Mouse (Mus musculus): Measurements from ENCODE around the gene Gm9918.

The Gm9918 gene

DNA sequence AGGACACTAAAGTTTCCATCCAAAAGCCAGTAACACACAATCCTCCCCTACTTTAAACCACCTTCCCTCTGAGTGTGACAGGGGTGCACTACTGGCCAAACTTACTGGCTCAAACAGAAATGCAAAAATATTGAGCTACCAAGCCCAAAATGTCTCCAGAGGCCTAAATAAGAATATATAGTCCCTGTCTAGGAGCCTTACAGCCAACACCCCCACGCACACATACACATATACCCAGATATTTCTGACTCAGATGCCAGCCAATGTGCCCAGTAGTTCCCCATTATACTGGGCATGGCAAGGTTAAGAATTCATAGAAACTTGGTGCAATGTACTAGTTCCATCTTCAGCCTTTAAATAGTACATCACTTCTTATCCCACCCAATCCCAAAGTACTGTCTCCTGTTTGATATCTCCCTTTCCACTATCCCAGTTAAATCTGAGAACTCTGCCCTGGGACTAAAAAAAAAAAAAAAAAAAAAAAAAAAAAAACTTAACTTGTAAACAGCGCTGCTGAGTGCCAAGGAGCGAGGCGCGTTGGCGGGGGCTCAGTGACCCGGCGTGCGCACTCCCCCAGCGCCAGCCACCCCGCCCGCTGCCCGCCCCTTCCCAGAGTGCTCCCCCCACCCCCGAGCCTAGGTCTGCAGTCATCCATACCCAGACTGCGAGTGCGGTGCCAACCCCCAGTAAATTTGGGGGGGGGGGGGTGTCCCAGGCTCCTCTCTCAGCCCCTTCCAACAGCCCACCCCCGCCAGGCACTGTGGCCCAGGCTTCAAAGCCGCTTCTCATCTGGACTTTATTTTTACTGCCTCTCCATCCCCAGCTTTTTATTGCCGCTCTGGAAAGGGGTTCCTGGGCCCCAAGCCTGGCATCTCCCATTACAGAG, 25.8 kb upstream of the Gm9918 start:
- in situ Hi-C loops (cut with MboI, MseI), result loop anchor here in 1 of 2 experiments (5.0 kb wide), 1 partner anchor 73 kb away; no protein-coding TSS in a partner anchor

DNA sequence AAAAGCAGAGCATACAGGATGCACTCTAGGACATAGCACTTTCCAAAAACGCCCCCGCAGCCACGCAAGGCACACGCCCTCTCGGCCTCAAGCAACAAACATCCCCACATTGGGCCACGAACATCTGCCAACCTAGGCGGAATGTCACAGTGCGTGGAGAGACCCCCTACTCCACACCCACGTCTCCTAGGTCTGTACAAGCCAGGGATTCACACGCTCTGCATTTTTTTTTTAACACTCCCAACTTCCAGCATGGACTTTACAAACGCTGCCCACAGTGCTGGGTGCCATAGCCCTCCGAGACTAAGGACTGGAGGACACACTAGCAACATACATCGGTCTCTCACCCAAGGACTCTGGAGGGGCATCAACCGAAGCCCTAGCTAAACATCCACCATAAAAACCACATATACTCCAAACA, 24.9 kb upstream of the Gm9918 start:
- in situ Hi-C loops (cut with MboI, MseI), result no loop called here

DNA sequence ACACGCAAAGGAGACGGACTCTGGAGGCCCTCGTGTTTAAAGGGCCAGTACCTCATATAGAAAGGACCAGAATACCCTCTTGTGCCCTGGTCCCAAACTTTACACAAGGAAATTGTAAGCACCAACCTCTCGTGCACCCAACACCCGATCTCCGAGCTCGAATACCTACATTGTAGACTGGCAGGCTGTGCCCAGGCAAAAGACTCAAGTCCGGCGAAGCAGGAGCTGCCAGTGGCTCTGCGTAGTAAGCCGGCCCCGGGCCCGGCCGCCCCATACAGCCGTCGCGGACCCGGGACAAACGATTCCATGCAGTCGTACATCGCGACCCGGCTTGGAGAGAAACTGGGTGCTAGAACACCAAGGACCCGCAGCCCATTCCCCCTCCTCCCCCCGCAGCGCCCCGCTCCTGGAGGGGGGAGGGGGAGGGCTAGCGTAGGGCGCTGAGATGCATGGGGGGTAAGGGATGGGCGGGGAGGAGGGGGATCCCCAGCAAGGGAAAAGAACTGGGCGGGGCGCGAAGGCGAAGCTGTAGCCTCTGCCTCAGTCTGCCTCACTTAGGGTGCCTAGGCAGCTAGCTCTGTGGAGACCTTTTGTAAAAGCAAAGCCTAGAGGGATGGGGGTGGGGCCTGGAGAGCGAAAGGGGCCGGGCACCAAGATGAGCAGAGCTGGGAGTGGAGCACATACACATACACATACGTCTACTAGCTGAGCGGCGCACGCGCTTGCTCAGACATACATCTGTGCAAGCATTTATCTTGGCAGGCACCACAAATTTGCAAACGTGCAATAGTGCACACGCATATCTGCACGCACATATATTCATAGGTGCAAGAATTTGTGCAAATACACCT, 24.2 kb upstream of the Gm9918 start:
- in situ Hi-C loops (cut with MboI, MseI), result no loop called here

DNA sequence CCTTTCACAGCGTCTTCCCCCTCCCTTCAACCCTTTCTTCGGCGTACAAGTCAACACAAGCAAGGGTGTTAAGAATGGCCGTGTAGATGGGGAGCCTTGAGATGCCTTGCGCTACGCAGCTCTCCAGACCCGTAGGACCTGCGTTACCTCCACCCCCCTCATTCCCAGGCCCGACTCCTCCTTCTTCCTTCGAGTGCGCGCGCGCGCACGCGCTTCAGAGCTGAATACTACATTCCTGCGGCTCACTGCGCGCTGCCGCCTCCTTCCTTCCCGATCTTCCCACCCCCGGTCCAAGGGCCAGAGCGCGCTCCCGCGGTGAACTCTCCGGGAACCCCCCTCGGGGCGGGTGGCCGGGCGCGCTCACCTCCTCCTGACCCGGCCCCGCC, 23.5 kb upstream of the Gm9918 start:
- in situ Hi-C loops (cut with MboI, MseI), result no loop called here

DNA sequence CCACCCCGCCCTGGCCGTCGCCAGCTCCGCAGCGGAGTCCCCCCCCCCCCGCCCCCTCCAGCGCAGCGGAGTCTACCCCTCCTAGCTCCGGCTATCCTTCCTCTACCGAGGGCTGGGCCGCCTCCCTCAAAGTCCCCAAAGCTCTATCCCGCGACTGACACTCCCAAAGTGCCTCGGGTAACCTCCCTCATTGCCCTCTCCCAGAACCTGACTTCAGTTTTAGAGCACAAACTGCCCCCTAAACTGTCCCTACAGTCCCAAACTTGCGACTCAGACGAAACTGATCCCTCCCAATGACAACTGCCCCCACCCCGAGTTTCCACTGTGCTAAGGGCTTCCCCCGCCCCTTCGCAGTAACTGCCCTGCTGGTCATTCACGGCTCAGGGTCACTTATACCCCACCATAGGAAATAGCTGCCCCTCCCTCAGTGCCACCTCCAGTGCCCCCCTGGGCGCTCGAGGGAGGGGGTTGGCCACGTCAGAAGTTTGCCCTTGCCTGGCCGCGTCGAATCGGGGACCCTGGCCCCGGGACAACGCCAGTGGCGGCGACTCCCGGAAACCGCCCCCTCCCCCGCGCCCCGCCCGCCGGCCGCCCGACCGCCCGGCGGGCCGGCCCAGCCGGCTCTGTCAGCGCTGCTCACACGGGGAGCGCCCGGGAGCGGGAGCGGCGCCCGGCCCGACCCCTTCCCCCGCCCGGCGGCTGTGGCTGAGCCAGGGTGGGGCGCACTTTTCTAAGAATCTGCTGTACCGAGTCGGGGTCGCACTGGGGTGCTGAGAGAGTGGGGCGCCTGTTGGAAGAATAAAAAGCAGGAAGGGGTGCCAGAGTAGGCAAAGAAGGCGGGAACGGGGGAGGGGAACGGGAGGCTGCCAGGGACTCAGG, 22.9 kb upstream of the Gm9918 start:
- in situ Hi-C loops (cut with MboI, MseI), result no loop called here

DNA sequence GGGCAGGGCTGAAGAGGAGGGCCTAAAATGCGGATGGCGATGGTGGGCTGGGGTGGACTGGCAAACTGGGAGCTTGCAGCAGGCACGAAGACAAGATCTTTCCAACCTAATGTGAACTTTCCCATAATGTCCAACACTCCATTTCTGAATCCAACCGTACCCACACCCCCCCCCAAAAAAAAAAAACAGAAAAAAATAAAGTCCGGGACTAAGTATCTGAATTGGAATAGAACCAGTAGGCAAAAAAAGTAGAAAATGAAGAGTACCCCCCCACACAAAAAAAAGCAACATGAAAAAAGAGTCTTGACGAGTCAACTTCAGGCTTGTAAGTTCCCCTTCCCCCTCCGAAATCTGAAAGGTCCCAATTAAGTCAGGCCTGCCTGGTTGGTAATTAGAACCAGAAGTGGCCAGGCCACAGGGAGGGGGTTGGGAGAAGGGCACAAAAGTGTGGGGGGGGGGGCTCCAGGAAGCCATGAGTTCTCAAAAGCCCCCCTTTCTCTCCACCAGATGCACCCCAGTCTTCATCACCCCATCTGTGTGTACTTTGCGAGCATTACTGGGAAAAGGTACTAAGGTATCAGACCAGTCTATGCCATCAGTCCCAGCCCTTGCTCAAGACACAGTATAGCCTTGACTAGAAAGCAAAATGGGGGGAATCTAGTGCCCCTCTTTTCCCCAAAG, 22.1 kb upstream of the Gm9918 start:
- in situ Hi-C loops (cut with MboI, MseI), result no loop called here

DNA sequence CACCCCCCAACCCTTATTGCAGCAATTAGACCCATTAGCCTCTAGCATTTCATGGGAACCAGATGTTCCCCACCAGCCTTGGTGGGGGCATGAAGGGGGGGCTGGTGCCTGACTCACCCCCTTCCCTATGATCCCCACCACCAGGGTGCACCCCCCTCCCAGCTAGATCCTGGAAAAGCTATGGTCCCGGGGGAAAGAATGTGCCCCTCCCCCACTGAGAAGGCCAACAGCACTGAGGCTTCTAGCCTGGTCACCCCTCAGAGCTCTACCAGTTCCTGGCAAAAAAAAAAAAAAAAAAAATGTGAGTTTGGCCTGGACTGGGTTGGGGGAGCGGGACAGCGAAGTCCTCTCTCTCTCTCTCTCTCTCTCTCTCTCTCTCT, 21.6 kb upstream of the Gm9918 start:
- in situ Hi-C loops (cut with MboI, MseI), result no loop called here

DNA sequence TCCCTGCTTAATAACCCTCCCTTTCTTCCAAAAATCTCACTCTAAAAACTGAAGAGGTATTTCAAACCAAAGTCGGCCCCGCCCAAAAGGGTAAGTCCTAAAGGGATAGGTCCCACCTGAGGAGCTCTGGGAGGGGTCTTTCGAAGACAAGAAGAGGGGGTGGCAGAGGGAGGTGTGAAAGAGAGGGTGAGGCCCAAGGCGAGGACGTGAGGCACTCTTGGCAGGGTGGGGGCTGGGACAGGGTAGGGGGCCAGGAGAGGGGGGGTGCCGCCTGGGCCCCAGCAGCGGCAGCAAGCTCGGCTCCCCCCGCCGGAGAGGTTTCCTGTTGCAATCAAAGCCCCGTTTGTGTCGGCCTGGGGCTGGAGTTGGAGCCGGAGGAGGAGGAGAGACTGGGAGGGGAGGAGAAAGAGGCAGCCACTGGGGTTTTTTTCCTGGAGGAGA, 21.1 kb upstream of the Gm9918 start:
- in situ Hi-C loops (cut with MboI, MseI), result no loop called here

DNA sequence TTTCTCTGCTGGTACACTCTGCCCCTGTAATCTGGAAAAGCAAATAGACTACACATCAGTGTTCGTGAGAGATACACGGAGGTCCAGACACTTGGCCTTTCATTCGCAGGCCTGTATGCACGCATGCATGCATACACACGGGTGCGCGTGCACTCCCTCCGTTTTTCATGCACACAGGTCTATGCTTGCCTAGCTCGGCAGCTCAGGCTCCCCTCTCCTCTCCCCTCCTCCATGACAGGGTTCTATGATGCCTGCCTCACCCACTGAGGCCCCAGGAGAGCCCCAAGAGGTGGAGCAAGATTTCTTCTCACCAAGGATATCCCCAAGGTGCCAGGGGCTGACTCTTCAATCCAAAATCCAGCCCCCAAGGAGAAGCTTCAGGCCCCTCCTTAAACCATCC, 20.4 kb upstream of the Gm9918 start:
- in situ Hi-C loops (cut with MboI, MseI), result no loop called here

DNA sequence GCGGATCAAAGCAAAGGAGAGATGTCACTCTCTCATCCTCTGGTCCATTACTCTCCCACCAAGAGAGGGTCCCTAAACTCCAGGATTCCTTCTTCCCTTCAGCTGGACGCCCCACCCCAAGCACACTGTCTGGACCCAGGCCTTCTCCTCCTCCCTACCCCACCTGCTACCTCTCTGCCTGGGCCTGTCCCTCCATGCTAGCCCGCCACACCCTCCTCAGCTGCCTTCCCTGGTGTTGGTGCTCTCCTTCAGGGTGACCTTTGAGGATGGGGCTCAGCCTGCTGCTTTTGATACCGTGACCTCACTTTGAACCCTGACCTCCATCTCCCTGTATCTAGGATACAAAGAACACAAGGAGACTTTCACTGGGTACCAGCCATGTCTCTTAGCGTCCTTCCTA, 19.8 kb upstream of the Gm9918 start:
- in situ Hi-C loops (cut with MboI, MseI), result no loop called here

DNA sequence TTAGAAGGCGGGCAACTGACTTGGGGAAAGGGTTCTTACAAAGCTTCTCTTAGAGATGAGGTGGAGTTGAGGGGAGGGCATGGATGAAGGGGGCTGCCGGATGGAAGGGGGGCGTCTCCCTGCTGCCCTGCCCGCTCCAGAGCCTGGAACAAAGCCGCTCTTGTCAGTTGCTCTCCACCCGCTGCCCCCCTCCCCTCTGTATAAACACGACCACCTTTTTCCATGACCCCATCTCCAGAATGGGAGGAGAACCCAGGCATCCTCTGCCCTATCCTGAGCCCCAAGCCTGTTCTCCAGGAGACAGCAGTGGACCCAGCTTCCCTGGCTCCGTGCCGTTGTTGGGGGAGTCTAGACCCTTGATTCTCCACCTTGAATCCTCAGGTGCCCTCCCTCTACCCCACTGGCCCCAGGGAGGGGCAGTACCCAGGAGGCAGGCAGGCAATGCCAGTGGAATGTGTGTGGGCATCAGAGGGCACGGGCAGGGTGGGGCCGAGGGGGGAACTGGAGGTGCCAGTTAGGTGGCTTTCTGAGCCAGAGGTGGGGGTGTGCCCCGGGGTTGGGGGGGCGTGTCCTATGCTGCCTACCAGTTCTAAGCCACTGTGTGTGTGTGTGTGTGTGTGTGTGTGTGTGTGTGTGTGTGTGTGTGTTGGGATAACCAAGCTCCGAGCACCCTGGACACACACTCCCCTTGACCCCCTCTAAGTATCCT, 14.7 kb upstream of the Gm9918 start:
- in situ Hi-C loops (cut with MboI, MseI), result no loop called here

DNA sequence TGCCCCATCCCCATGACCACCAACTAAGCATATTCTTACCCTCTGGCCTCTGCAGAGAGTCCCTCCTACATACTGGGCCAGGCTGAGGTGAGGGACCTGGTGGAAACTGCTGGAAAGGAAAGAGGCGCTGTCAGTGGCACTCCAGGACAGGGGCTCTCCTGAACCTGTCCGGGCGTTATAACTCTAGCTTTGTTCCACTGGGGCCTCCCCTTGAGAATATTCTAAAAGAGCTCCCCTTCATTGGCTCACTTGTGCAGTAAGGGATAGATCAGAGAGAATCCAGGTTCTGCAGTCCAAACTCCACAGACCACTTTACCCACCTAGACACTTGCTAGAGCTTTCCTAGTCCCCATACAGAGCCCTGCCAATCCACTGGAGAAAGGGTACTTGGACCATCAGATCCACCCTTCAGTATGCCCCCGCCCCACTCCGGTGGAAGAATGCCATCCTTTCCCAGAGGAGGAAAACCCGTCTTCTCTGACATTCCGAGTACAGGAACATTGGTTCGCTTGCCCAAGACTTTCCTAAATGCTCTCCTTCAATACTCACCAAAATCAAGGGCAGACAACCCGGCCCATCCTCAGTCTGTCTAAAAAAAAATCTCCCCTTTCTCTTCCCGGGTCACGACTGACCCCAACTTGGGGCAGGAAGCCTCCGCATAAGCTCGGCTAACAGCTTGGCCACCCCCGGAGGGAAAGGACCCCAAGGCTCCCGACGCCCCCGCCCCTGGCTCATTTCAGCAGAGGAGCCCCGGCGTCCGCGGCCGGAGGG, 13.7 kb upstream of the Gm9918 start:
- in situ Hi-C loops (cut with MboI, MseI), result no loop called here

DNA sequence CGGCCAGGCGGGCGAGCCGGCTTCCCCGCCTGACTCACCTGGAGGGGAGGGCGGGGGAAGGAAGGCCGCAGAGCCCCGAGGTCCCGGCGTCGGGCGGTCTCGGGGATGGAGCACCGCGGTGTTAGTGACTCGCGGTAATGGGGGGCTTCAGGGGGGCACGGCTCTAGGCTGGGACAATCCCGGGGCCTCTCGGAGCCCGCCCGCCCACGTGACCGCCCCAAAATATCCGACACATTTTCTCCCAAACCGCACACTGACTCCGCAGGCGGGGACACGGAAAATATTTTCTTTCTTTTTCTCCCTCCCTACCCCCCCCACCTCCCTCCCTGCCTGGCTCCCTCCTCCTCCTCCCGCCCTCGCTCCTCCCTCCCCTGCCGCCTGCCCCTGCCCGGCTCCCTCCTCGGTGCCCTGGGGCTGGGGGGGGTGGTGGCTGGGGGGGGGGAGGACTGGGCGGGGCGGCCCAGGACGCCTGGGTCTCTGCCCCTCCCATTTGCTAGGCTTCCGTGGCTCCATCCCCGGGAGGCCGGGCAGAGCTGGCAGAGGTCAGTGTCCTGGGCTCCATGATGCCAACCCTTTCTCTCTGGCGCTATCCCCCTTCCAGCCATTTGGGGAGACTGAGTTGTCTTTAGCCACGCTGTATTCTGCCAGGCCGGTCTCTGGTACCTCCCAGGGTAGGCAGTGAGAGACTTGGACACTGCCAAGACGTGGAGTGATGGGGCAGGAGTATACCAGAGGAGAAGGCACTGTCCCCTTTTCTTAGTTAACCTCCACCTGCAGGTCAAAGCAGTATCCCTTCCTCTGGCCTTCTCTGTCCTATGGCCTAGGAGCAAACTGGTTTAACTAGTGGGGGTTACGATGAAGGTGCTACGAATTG, 12.9 kb upstream of the Gm9918 start, which contains the start of gene Rarg:
Gene Rarg, minus strand, starts transcription at position 316 of the 874 bp plus-strand sequence.
- in situ Hi-C loops (cut with MboI, MseI), result no loop called here

DNA sequence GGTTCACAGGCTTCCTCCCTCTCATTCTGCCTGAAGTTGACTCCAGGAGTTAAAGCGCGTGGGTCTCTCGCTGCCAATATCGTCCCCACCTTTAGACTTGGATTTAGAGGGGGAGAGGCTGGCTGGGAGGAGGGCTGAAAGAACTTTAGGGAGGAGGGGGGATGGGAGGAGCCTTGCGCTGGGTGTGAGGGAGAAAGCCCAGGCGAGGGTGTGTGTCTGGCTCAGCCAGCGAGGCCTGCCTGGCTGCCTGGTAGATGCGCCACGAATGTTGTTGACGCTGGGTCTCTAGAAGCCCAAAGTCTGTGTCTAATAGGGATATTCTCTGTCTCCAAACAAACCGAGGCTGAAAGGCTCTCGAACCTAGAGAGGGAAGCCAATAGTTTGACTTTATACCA, 12.3 kb upstream of the Gm9918 start:
- in situ Hi-C loops (cut with MboI, MseI), result no loop called here

DNA sequence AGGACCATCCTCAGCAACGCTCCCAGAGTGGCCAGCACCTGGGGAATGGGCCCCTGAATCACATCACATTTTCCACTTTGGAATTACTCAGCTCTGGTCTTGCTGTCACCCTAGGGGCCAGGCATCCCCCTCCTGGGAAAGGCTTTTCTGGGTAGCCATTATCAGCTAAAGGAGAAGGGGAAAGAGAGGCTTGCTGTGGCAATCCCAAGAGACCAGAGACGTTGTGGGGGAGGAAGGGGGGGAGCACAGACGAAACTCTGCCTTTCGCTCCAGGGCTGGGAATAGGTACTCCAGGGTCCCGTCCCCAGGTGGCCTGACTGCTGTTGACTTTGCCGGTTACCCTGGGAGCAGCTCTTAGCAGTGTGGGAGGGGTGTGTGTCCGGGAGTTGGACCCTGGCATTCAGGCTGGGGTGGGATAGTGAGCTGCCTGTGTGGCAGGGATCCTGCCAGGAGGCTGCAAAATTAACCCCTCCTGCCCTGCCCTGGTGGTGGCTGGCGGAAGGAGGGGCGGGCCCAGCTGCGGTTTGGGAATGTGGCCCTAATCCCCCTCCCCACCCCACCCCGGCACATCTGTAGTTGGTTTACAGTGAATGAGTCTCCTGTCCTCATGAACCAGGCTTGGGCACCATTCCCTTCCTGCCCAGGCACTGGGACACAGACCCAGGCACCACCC, 11.6 kb upstream of the Gm9918 start:
- in situ Hi-C loops (cut with MboI, MseI), result no loop called here

DNA sequence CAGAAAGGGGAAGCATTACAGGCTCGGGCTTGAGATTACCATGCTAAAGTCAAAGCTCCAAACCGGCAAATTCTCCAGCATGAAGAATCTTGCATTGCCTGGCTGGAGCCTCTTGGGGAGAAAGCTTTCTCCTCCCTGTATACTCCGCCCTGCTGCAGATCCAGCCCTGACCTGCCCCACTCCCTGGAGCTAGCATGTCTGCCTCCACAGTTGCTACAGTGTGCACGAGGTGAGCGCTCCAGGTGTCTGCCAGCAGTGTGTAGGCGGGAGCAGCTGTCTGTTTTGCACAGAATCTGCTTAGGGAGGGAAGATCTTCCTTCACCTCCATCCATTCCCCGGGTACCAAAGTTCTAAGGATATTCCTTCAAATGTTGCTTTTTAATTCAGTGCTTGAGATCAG, 7.8 kb upstream of the Gm9918 start:
- in situ Hi-C loops (cut with MboI, MseI), result no loop called here

DNA sequence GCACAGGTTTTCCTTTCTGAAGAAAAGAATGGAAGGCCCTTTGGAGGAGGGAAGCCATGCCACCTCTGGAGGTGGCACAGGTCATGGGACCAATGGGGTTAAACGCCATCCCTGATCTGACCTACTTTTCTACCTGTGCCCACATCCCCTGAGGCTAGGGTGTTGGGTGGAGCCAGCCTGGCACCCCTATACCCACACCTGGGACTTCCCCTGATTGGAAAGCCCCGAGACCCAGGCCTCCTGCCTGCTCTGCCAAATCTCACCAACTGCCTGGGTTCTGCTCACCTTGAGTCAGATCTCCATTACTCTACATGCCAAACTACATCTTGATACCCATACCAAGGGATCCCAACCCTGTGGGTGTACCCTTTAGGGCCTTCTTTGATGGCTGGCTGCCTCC, 7.3 kb upstream of the Gm9918 start:
- in situ Hi-C loops (cut with MboI, MseI), result no loop called here

DNA sequence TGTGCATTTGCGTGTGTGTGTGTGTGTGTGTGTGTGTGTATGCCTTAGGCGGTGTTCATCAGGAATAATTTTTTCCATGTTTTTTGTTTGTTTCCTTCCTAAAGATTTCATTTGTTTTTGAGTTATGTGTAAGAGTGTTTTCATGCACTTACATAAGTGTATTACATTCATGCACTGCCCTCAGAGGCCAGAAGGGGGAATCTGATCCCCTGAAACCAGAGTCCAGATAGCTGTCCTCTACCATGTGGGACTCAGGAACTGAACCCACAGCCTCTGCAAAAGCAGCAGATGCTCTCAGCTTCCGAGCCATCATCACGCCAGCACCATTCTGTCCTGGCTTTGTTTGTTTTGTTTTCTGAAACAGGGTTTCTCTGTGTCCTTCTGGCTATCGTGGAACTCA, 4.8 kb upstream of the Gm9918 start:
- in situ Hi-C loops (cut with MboI, MseI), result no loop called here

All from T-helper 17 cell (primary cell).